Mouse (Mus musculus) midbrain, embryonic 13.5 days (tissue): Measurements from ENCODE around the gene Axin2. TPM values are rescaled to one million over a fixed set of nuclear protein-coding genes. Genes with fewer than 3 reads are reported as not detected.

Source experiments
- ATAC-seq: fragments of 200-750 bp; cut with Nextera tagmentation; 2 replicates; pipeline ENCODE4 v1.8.0; 2017; ENCODE audit warnings: mild to moderate bottlenecking, moderate TSS enrichment, moderate library complexity
- H3K27ac ChIP-seq: fragments of 300-500 bp; sonication (generic); 2 replicates; pipeline ENCODE4 v1.5.1; 2015; ENCODE audit warnings: inconsistent platforms, mild to moderate bottlenecking, moderate library complexity
- H3K27me3 ChIP-seq: fragments of 300-500 bp; sonication (generic); 2 replicates; pipeline ENCODE4 v1.6.1; 2015; ENCODE audit warnings: mild to moderate bottlenecking, inconsistent platforms
- H3K36me3 ChIP-seq: fragments of 300-500 bp; sonication (generic); 2 replicates; pipeline ENCODE4 v1.6.1; 2015; ENCODE audit warnings: mild to moderate bottlenecking, inconsistent platforms
- H3K4me1 ChIP-seq: fragments of 300-500 bp; sonication (generic); replicated peaks from 2 replicates; pipeline ENCODE4 v1.6.1; 2015; ENCODE audit warnings: inconsistent platforms
- H3K4me2 ChIP-seq: fragments of 300-500 bp; sonication (generic); replicated peaks from 2 replicates; pipeline ENCODE4 v1.6.1; 2015; ENCODE audit warnings: moderate library complexity, mild to moderate bottlenecking, inconsistent platforms
- H3K4me3 ChIP-seq: fragments of 300-500 bp; sonication (generic); replicated peaks from 2 replicates; pipeline ENCODE4 v1.5.1; 2015; ENCODE audit warnings: mild to moderate bottlenecking, inconsistent platforms
- H3K9ac ChIP-seq: fragments of 300-500 bp; sonication (generic); replicated peaks from 2 replicates; pipeline ENCODE4 v1.6.1; 2015; ENCODE audit warnings: mild to moderate bottlenecking, inconsistent platforms
- H3K9me3 ChIP-seq: fragments of 300-500 bp; sonication (generic); 2 replicates; pipeline ENCODE4 v1.6.1; 2016; ENCODE audit warnings: mild to moderate bottlenecking, inconsistent platforms
- WGBS: fragments of 180-500 bp; shearing (Covaris S2); methylation state at CpG from one replicate; pipeline ENCODE4 v1.1.7; 2015; 5-methylcytosine and 5-hydroxymethylcytosine counted together
- polyA plus RNA-seq: library from polyadenylated mRNA; unstranded; fragments of >200 nt; fragmentation: Nextera tagmentation; extraction: Ambion mirVana; gene quantifications from 2 replicates; pipeline ENCODE4 v1.2.1, GENCODE M21; 2015

Gene Axin2
- polyA plus RNA-seq, 1 experiment from 2014 or later, result 17.2 TPM

DNA sequence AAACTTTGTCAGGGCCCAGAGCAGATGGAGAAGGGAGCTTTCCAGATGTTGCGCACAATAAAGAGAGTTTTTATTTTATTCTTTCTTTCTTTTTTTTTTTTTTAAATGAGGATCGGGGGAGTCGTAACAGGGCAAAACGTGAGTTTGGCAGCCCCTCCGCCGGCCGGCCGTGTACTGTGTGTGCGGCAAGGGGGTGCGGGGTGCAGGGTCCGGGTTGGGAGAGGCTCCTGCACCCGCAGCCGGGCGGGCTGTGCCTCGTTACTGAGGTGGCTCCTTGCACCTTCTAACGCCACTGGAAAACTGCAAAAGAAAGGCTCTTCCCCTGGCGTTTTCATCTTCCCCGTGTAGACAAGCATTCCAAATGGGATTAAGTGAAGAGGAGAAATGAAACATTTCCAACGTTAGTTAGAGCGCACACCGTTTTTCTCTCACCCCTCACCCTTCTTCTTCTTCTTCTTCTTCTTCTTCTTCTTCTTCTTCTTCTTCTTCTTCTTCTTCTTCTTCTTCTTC, 28.2 kb upstream of the Axin2 start:
- Histone ChIP-seq H3K9ac (peak overlapping the region; percentile 59), H3K27ac (peak overlapping the region; percentile 83), H3K4me3 (peak overlapping the region; percentile 35), H3K4me2 (peak overlapping the region; percentile 62), H3K4me1 (peaks cover 57% of the 10 kb centered on the region), H3K36me3 (no peaks in the 10 kb centered on the region), H3K9me3 (no peaks in the 10 kb centered on the region), H3K27me3 (peaks cover 3% of the 10 kb centered on the region; the same call in 1 of the 2 replicates)
- no peak for ATAC-seq
- WGBS, result 2% methylated on average over 21 of the region's 21 CpGs

DNA sequence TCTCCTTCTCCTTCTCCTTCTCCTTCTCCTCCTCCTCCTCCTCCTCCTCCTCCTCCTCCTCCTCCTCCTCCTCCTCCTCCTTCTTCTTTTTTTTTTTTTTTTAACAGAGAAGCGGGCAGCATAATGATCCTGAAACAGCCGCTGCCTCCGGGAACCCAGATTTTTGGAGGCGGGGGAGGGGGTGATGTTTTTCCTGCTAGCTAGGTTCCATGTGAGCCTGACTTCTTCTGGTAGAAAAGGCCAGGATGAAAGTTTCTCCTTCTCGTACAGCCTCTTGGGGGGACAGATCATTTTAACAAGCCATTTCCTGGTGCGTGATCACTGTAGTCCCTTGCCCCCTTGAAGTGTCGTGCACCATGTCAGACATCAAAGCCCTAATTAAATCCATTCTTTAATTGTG, 27.7 kb upstream of the Axin2 start:
- Histone ChIP-seq H3K4me3 (no peak overlapping the region), H3K27ac (no peak overlapping the region), H3K9me3 (no peaks in the 10 kb centered on the region), H3K9ac (no peak overlapping the region), H3K36me3 (no peaks in the 10 kb centered on the region), H3K4me2 (peak overlapping the region; percentile 34), H3K27me3 (peaks cover 3% of the 10 kb centered on the region; the same call in 1 of the 2 replicates), H3K4me1 (peaks cover 60% of the 10 kb centered on the region)
- no peak for ATAC-seq
- 2% methylated on average over 6 of the region's 7 CpGs for WGBS

DNA sequence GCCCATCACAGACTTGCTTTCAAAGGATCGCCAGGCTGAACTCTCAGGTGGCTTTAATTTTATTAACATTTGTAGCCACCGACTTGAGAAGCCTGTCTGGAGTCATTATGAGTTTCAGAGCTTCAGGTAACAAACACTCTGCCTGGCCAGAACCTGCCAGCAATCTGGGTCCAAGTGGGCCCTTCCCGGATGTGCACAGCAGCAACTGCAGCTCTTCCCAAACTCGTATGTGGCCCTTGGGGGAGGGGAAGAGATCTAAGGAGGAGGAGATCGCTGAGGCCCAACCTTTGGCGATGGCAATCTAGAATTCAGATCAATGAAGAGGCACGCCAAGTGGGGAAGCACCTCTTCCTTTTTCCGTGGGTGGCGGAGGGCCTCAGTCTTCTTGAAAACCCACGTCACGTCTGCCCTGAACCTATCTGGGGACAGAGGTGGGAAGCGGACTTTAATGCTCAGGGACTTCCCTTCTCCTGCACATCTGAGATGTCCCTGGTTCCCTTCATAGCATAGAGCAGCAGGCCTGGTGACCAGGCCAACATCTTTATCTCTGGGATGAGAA, 26.8 kb upstream of the Axin2 start:
- H3K4me2 ChIP-seq, result peak overlapping the region; percentile 34
- 37% methylated on average over 12 of the region's 12 CpGs for WGBS
- ATAC-seq, result no peak
- no peaks in the 10 kb centered on the region for H3K36me3 ChIP-seq
- H3K9me3 ChIP-seq, result no peaks in the 10 kb centered on the region
- no peak overlapping the region for H3K27ac ChIP-seq
- H3K9ac ChIP-seq, result no peak overlapping the region
- no peak overlapping the region for H3K4me3 ChIP-seq
- peaks cover 3% of the 10 kb centered on the region; the same call in 1 of the 2 replicates for H3K27me3 ChIP-seq
- peaks cover 68% of the 10 kb centered on the region for H3K4me1 ChIP-seq

DNA sequence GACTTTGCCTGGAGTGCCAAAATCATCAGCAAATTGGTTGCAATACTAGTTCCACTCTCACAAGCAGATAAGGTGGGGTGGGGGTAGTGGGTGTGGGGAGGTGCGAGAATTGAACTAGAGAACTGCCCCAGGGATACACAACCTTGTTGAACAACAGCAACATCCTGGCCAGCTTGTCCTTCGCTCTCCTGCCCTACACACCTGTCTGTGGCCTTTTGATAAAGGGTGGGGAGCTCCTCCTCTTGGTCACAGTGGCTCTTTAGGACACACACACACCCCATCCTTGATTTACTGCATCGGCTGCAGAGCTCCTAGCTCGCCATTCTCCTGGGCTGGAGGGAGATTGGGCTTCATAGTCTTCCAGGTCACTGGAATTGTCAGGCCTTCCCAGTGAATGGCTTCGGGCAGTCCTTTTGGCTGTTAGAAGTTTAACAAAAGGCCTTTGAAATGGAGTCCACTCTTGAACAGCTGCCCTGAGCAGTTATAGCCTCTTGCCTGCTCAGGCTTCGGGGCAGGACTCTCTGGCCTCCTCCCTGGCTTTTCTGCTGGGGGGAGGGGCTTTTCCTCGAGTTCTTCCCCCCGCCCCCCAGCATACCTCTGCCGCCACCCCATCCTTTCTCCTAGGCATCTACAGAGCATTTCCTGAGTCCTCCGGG, 26.2 kb upstream of the Axin2 start:
- Histone ChIP-seq H3K4me2 (no peak overlapping the region), H3K9ac (no peak overlapping the region), H3K27ac (no peak overlapping the region), H3K27me3 (peaks cover 3% of the 10 kb centered on the region; the same call in 1 of the 2 replicates), H3K36me3 (no peaks in the 10 kb centered on the region), H3K4me3 (no peak overlapping the region), H3K4me1 (peaks cover 68% of the 10 kb centered on the region), H3K9me3 (no peaks in the 10 kb centered on the region)
- ATAC-seq, result no peak
- WGBS, result 32% methylated on average over 10 of the region's 10 CpGs

DNA sequence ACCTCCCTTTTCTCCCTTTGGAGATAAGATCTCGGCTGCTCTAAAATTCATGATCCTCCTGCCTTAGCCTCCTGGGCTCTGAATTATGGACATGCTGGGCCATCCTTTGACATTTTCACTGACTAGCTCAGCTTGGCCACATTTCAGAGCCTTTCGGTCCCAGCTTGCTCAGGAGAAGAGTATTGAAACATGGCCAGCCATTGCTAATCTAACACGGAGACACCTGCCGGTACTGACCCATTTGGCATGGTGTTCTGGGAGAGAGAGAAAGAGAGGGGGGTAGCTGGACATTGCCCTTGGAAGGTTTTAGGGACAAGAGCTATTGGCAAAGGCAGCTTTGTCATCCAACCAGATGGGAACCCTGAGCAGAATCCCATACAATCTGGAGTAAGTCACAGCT, 23.1 kb upstream of the Axin2 start:
- H3K27me3 ChIP-seq, result peaks cover 7% of the 10 kb centered on the region; the same call in 1 of the 2 replicates
- no peak for ATAC-seq
- no peaks in the 10 kb centered on the region for H3K9me3 ChIP-seq
- 87% methylated on average over 4 of the region's 4 CpGs for WGBS
- peaks cover 44% of the 10 kb centered on the region for H3K4me1 ChIP-seq
- no peak overlapping the region for H3K4me3 ChIP-seq
- H3K27ac ChIP-seq, result no peak overlapping the region
- H3K36me3 ChIP-seq, result no peaks in the 10 kb centered on the region
- H3K9ac ChIP-seq, result no peak overlapping the region
- no peak overlapping the region for H3K4me2 ChIP-seq

DNA sequence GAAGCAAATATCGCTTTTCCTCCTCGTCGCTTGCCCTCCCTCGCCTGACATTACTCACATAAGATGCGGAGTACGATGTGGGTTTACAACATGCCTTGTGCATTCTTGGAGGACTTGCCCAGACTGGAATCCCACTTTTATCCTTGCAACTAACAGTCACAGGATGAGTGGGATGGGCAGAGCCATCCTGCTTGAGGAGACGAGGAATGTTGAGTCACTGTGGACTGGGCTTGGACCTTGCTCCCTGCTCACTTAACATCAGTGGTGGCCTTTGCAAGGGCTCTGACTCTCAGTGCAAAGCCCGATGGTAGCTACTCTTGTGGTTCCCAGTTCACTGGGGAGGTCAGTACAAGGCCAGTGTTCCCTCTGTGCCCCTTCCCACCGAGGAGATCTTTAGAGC, 22.1 kb upstream of the Axin2 start:
- Histone ChIP-seq H3K4me3 (no peak overlapping the region), H3K27ac (no peak overlapping the region), H3K27me3 (peaks cover 7% of the 10 kb centered on the region; the same call in 1 of the 2 replicates), H3K9ac (no peak overlapping the region), H3K4me2 (no peak overlapping the region), H3K4me1 (peaks cover 36% of the 10 kb centered on the region), H3K36me3 (no peaks in the 10 kb centered on the region), H3K9me3 (no peaks in the 10 kb centered on the region)
- ATAC-seq, result no peak
- 73% methylated on average over 9 of the region's 9 CpGs for WGBS

DNA sequence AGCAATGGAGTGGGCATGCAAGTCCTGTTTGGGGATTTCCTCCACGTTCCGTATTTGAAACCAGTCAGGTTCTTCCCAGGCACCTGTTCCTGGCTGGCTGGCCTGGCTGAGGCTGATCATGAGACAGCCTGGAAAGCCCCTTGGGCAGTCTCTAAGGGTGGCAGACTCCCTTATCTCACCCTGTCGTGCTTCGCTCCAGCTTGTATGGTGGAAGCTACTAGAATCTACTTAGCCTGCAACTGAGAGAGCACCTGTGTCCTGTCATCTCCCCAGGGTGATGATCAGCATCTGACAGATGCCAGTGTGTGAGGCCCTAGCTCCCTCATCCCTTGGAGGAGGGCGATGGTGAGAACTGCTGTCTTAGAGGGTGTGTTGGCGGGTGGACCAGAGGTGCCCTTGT, 21.7 kb upstream of the Axin2 start:
- no peak for ATAC-seq
- no peaks in the 10 kb centered on the region for H3K9me3 ChIP-seq
- peaks cover 7% of the 10 kb centered on the region; the same call in 1 of the 2 replicates for H3K27me3 ChIP-seq
- H3K4me1 ChIP-seq, result peaks cover 32% of the 10 kb centered on the region
- no peak overlapping the region for H3K4me2 ChIP-seq
- WGBS, result 87% methylated on average over 6 of the region's 6 CpGs
- H3K36me3 ChIP-seq, result no peaks in the 10 kb centered on the region
- no peak overlapping the region for H3K27ac ChIP-seq
- no peak overlapping the region for H3K9ac ChIP-seq
- no peak overlapping the region for H3K4me3 ChIP-seq

DNA sequence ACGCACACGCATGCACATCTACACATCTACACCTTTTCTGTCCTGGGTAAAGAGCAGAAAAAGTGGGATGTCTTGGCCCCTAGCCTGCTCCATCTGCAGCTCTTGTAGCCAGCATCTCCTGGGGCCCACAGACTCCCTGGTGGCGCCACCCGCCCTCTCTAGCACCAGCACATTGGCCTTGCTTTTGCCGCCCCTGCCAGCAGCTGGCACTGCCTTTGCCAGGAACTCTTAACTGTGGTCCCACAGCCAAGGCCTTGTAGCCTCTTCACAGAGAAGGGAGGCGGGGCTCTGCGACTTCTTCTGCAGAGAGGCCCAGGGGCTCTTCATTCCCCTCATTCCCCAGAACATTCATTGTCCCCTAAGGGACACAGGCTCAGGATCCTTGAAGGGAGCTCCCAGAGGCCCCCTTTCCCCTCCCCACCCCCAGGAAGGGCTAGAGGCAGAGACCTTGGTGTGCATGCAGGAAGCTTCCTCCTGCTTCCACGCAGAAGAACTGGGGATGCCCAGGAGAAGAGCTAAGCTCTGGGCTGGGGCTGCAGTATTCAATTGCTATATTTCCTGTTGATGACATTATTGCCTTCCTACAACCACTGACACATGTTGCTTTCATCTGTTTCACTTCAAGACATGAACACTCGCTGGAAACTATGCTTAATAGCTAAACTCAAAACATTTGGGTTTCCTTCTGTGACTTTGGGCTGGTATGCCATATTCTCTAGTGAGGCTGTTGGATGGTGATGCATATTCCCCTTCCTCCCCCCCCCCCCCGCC, 19.2 kb upstream of the Axin2 start:
- Histone ChIP-seq H3K36me3 (no peaks in the 10 kb centered on the region), H3K4me1 (peaks cover 18% of the 10 kb centered on the region; the same call in 1 of the 2 replicates), H3K9ac (no peak overlapping the region), H3K4me3 (no peak overlapping the region), H3K4me2 (no peak overlapping the region), H3K27me3 (peaks cover 4% of the 10 kb centered on the region; the same call in 1 of the 2 replicates), H3K9me3 (no peaks in the 10 kb centered on the region), H3K27ac (no peak overlapping the region)
- no peak for ATAC-seq
- WGBS, result 84% methylated on average over 9 of the region's 10 CpGs

DNA sequence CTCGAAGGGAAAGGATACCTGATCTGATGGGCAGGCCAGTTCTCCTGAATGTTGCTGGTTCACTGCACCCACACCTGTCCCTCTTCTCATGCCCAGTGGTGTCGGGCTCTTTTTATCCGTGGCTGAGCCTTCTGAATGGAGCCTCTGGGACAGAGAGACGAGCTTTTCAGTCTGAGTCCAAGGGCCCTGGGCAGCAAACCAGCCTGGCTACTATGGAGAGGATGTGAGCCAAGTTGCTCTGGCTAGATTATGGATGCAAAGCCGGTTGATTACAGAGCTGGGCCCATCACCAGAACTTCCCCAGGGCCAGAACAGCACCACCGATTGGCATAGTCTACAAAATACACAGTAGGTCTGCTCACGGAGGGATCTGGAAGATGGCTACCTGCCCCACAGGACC, 18.5 kb upstream of the Axin2 start:
- 74% methylated on average over 7 of the region's 7 CpGs for WGBS
- ATAC-seq, result no peak
- Histone ChIP-seq H3K36me3 (no peaks in the 10 kb centered on the region), H3K9me3 (no peaks in the 10 kb centered on the region), H3K4me2 (no peak overlapping the region), H3K4me3 (no peak overlapping the region), H3K4me1 (peaks cover 16% of the 10 kb centered on the region; the same call in 1 of the 2 replicates), H3K9ac (no peak overlapping the region), H3K27ac (no peak overlapping the region), H3K27me3 (peaks cover 4% of the 10 kb centered on the region; the same call in 1 of the 2 replicates)

DNA sequence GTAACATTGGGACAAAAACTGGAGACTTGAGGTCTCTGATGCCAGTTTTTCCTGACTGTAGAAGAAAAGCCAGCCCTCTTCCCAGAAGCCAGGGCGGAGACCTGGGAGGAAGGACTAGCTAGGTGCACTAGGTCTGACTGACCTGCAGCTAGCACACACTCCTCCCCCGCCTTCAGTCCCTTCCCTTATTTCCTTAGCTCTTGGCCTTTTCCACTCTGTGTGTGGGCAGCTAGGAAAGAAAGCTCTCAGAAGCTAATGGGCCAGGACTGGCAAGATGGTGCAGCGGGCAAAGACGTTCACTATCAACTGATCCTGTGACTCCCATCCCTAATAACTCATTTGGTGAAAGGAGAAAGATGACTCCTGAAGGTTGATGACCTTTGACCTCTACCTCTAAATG, 17.8 kb upstream of the Axin2 start:
- WGBS, result 86% methylated on average over 4 of the region's 4 CpGs
- Histone ChIP-seq H3K4me1 (peaks cover 15% of the 10 kb centered on the region; the same call in 1 of the 2 replicates), H3K4me3 (no peak overlapping the region), H3K27ac (no peak overlapping the region), H3K36me3 (no peaks in the 10 kb centered on the region), H3K4me2 (no peak overlapping the region), H3K9me3 (no peaks in the 10 kb centered on the region), H3K27me3 (peaks cover 8% of the 10 kb centered on the region; the same call in 1 of the 2 replicates), H3K9ac (no peak overlapping the region)
- no peak for ATAC-seq

DNA sequence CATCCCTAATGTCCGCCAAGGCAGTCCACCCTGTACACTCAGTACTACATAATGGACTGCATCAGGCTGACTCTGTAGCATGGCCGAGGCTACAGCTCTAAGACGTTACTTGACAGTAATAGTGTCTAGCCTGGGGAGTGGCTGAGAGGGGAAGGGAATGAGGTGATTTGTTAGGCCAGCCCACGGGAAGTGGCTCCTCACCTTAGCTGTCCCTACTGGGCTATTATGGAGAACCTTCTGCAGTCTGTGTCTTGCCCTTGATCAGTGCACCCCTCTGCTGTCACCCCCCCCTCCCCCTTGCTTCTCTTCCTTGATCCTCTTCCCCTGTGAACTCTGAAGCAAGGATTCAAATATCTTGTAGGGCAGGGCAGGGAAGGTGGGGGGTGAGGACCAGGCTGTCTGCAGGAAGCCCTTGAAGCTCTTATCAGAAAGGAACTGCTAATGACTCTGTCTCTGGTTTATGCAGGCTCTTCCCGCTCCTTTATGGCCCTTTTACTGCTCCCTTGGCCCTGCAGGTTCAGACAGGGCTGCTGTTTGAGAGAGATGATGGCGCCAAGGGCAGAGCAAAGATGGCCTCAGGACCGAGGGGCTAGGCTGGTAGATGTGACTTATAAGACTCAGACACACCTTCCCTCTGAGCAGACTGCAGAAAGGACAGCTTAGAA, 13.4 kb upstream of the Axin2 start:
- Histone ChIP-seq H3K27ac (no peak overlapping the region), H3K4me3 (no peak overlapping the region), H3K4me2 (no peak overlapping the region), H3K27me3 (peaks cover 29% of the 10 kb centered on the region), H3K4me1 (peaks cover 9% of the 10 kb centered on the region), H3K9ac (no peak overlapping the region), H3K36me3 (no peaks in the 10 kb centered on the region), H3K9me3 (no peaks in the 10 kb centered on the region)
- WGBS, result 76% methylated on average over 7 of the region's 7 CpGs
- no peak for ATAC-seq
